Comparison of ENCODE assay signal across 12 mouse cellular contexts in genomic region chr19:26564850-26565249, GRCm38 (mm10).
"Had no signal": no experiment of that assay in that cellular context is flagged by ENCODE, and none has a peak within 500 bp of the region (broad histone marks: within the 10 kb centered on the region; RNA-seq: fewer than 3 reads in every experiment).

No protein-coding gene starts in this region.

- H3K9me3 ChIP-seq: limb, embryonic 13.5 days; megakaryocyte, embryonic 14.5 days; midbrain, embryonic 15.5 days; neural tube, embryonic 13.5 days had no signal

- ATAC-seq: midbrain, embryonic 15.5 days had no signal

- H3K9ac ChIP-seq: limb, embryonic 13.5 days; liver, embryonic 14.5 days; midbrain, embryonic 15.5 days; neural tube, embryonic 13.5 days had no signal

- H3K4me2 ChIP-seq: midbrain, embryonic 11.5 days; midbrain, embryonic 15.5 days; neural tube, embryonic 13.5 days had no signal

- H3K27ac ChIP-seq: limb, embryonic 13.5 days; liver, embryonic 14.5 days; midbrain, embryonic 15.5 days; stomach, postnatal 0 days had no signal

- H3K27me3 ChIP-seq: neural tube, embryonic 13.5 days had no signal

- H3K36me3 ChIP-seq: limb, embryonic 13.5 days; midbrain, embryonic 15.5 days; neural tube, embryonic 13.5 days had no signal

- H3K4me1 ChIP-seq: midbrain, embryonic 15.5 days had no signal

- DNase-seq: kidney, adult 11 months; kidney, postnatal 36 days; lung, adult 18-20 months; lung, postnatal 36 days; thymus, postnatal 4 days had no signal

- H3K4me3 ChIP-seq: limb, embryonic 13.5 days; megakaryocyte, embryonic 14.5 days; midbrain, embryonic 15.5 days; neural tube, embryonic 13.5 days had no signal
